In the genomic region with DNA sequence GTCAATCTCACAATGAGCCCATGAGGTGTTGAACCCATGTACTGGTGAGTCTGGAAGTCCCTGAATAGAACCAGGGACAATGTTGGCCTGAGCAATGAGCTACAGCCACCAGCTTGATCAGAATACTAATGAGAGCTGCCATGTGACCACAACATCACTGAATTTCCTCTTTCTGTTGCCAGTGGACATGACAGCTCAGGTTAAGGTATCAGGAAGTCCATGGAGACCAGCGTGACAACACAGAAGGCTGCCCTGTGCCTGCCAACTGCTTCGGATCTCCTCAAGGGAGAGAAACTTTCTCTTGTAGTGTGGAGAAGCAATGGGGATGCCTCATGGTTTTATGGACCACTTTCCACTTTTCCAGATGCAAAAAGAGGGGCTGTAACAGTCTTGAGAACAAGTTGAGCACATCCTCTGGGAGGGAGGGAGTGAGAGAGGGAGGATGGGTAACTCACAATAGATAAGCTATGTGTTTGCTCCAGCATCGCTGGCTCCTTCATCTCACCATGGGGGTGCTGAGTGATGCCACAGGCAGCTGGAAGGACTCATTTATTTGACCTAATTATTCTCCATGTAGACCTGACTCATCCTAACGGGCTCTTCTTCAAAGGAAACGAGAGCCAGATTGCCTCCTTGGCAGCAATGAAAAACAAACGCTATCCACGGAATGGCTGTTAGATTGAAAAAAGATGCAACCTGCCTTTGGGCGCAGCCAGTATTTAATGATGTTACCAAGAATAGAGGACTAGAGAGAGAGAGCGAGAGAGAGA, we compare ENCODE assay signal across 16 mouse cellular contexts.
DNase-seq lines count a peak whose midpoint lies in the region; ATAC-seq lines count a peak whose summit lies in the region.
"Had no signal": no experiment of that assay in that cellular context is flagged by ENCODE, and none has a peak within 500 bp of the region (broad histone marks: within the 10 kb centered on the region; RNA-seq: fewer than 3 reads in every experiment).

No protein-coding gene starts in this region.

- no peaks in the 10 kb centered on the region for H3K36me3 ChIP-seq in embryonic facial prominence, embryonic 13.5 days
- H3K36me3 ChIP-seq in embryonic facial prominence, embryonic 10.5 days (replicated peaks), result no peaks in the 10 kb centered on the region
- no peaks in the 10 kb centered on the region for H3K36me3 ChIP-seq in midbrain, embryonic 14.5 days (ENCODE audit: control insufficient read depth, insufficient read depth, low read length)
- no peaks in the 10 kb centered on the region for H3K36me3 ChIP-seq in midbrain, embryonic 15.5 days (replicated peaks)
- H3K36me3 ChIP-seq: heart, embryonic 12.5 days; limb, embryonic 12.5 days; midbrain, embryonic 12.5 days; neural tube, embryonic 15.5 days had no signal

- no peaks in the 10 kb centered on the region for H3K27me3 ChIP-seq in embryonic facial prominence, embryonic 13.5 days
- no peaks in the 10 kb centered on the region for H3K27me3 ChIP-seq in embryonic facial prominence, embryonic 10.5 days (replicated peaks; ENCODE audit: low read depth, poor library complexity, severe bottlenecking)
- H3K27me3 ChIP-seq in midbrain, embryonic 14.5 days (ENCODE audit: control insufficient read depth, insufficient read depth, low read length), result no peaks in the 10 kb centered on the region
- H3K27me3 ChIP-seq in midbrain, embryonic 15.5 days (replicated peaks), result no peaks in the 10 kb centered on the region
- H3K27me3 ChIP-seq: heart, embryonic 12.5 days; limb, embryonic 12.5 days; midbrain, embryonic 12.5 days; neural tube, embryonic 15.5 days had no signal

- WGBS in embryonic facial prominence, embryonic 13.5 days, result 31% methylated on average over 9 of the region's 9 CpGs
- 61% methylated on average over 9 of the region's 9 CpGs for WGBS in embryonic facial prominence, embryonic 10.5 days
- 77% methylated on average over 9 of the region's 9 CpGs for WGBS in midbrain, embryonic 14.5 days
- WGBS in midbrain, embryonic 15.5 days, result 68% methylated on average over 9 of the region's 9 CpGs

- no peak for DNase-seq in embryonic facial prominence, embryonic 10.5 days (ENCODE audit: low spot score)
- peak; percentile 19 for DNase-seq in midbrain, embryonic 14.5 days
- peak; percentile 22 to 29 for DNase-seq in right cerebral cortex, postnatal 10 days (ENCODE audit: low spot score in 2 of 2)
- no peak for DNase-seq in ovary, postnatal 10 days (ENCODE audit: low spot score)
- DNase-seq: kidney, postnatal 10 days; lung, embryonic 14.5 days; thymus, postnatal 14 days had no signal

- no peak overlapping the region for H3K4me2 ChIP-seq in embryonic facial prominence, embryonic 13.5 days
- H3K4me2 ChIP-seq in midbrain, embryonic 14.5 days (ENCODE audit: low read length), result no peak overlapping the region
- H3K4me2 ChIP-seq in midbrain, embryonic 15.5 days, result no peak overlapping the region
- H3K4me2 ChIP-seq: heart, embryonic 12.5 days; limb, embryonic 12.5 days; lung, embryonic 14.5 days; midbrain, embryonic 12.5 days; neural tube, embryonic 15.5 days had no signal

- no peak overlapping the region for H3K9ac ChIP-seq in embryonic facial prominence, embryonic 13.5 days
- no peak overlapping the region for H3K9ac ChIP-seq in midbrain, embryonic 14.5 days (replicated peaks; ENCODE audit: low read length)
- H3K9ac ChIP-seq in midbrain, embryonic 15.5 days, result no peak overlapping the region
- H3K9ac ChIP-seq: heart, embryonic 12.5 days; limb, embryonic 12.5 days; lung, embryonic 14.5 days; midbrain, embryonic 12.5 days; neural tube, embryonic 15.5 days had no signal

- no peaks in the 10 kb centered on the region for H3K9me3 ChIP-seq in embryonic facial prominence, embryonic 13.5 days
- no peaks in the 10 kb centered on the region for H3K9me3 ChIP-seq in embryonic facial prominence, embryonic 10.5 days
- H3K9me3 ChIP-seq in midbrain, embryonic 14.5 days (ENCODE audit: control insufficient read depth, low read length), result no peaks in the 10 kb centered on the region
- no peaks in the 10 kb centered on the region for H3K9me3 ChIP-seq in midbrain, embryonic 15.5 days
- H3K9me3 ChIP-seq: heart, embryonic 12.5 days; limb, embryonic 12.5 days; midbrain, embryonic 12.5 days; neural tube, embryonic 15.5 days had no signal

- H3K4me3 ChIP-seq in embryonic facial prominence, embryonic 13.5 days, result no peak overlapping the region
- H3K4me3 ChIP-seq in embryonic facial prominence, embryonic 10.5 days, result no peak overlapping the region
- no peak overlapping the region for H3K4me3 ChIP-seq in midbrain, embryonic 14.5 days (replicated peaks; ENCODE audit: low read depth, low read length)
- H3K4me3 ChIP-seq in midbrain, embryonic 15.5 days, result no peak overlapping the region
- H3K4me3 ChIP-seq: heart, embryonic 12.5 days; limb, embryonic 12.5 days; midbrain, embryonic 12.5 days; neural tube, embryonic 15.5 days had no signal

- no peak for ATAC-seq in embryonic facial prominence, embryonic 13.5 days (ENCODE audit: insufficient number of reproducible peaks, insufficient read depth, low FRiP score, low TSS enrichment, low read depth)
- no peak for ATAC-seq in midbrain, embryonic 14.5 days (ENCODE audit: low FRiP score, low TSS enrichment)
- ATAC-seq in midbrain, embryonic 15.5 days (replicated peaks), result no peak
- peak; percentile 65 to 69; a peak in 3 of 4 replicates for ATAC-seq in hematopoietic stem cell, adult 5-6 weeks (replicated peaks in 1 of 2; ENCODE audit: insufficient read depth in 1 of 2, low FRiP score in 2 of 2, low TSS enrichment in 1 of 2, low read depth in 1 of 2, poor library complexity in 2 of 2, severe bottlenecking in 2 of 2)
- no peak; the same call in 1 of the 2 replicates for ATAC-seq in megakaryocyte progenitor cell, adult 5-6 weeks (replicated peaks; ENCODE audit: poor library complexity)
- ATAC-seq: hindbrain, embryonic 16.5 days had no signal

- H3K27ac ChIP-seq in embryonic facial prominence, embryonic 13.5 days, result peak overlapping the region; percentile 58
- no peak overlapping the region for H3K27ac ChIP-seq in embryonic facial prominence, embryonic 10.5 days (replicated peaks)
- H3K27ac ChIP-seq in midbrain, embryonic 14.5 days (replicated peaks; ENCODE audit: low read depth, low read length), result no peak overlapping the region
- H3K27ac ChIP-seq in midbrain, embryonic 15.5 days, result no peak overlapping the region
- H3K27ac ChIP-seq: limb, embryonic 12.5 days; midbrain, embryonic 12.5 days; neural tube, embryonic 15.5 days had no signal

- peaks cover 26% of the 10 kb centered on the region for H3K4me1 ChIP-seq in embryonic facial prominence, embryonic 13.5 days
- peaks cover 5% of the 10 kb centered on the region; the same call in 1 of the 2 replicates for H3K4me1 ChIP-seq in embryonic facial prominence, embryonic 10.5 days
- no peaks in the 10 kb centered on the region; the same call in 1 of the 2 replicates for H3K4me1 ChIP-seq in midbrain, embryonic 14.5 days (ENCODE audit: control insufficient read depth, insufficient read depth, low read length)
- no peaks in the 10 kb centered on the region for H3K4me1 ChIP-seq in midbrain, embryonic 15.5 days
- H3K4me1 ChIP-seq: limb, embryonic 12.5 days; midbrain, embryonic 12.5 days had no signal

Comparison
In these comparisons a context has a peak if more than half of its experiments do, and no peak if none do; other contexts are left out.
1. ATAC-seq: peak in hematopoietic stem cell, adult 5-6 weeks (2 of 2); none in embryonic facial prominence, embryonic 13.5 days (single experiment), midbrain, embryonic 14.5 days (single experiment), midbrain, embryonic 15.5 days (single experiment) and megakaryocyte progenitor cell, adult 5-6 weeks (single experiment).
2. DNase-seq: peak in midbrain, embryonic 14.5 days (single experiment) and right cerebral cortex, postnatal 10 days (2 of 2); none in embryonic facial prominence, embryonic 10.5 days (single experiment) and ovary, postnatal 10 days (single experiment).